Mouse (Mus musculus): ENCODE measurements around the gene Kcnma1. TPM values are rescaled to one million over a fixed set of nuclear protein-coding genes. Genes with fewer than 3 reads are reported as not detected.

Kcnma1 gene
- polyA plus RNA-seq, 1 experiment from 2014 or later, result 1.0 TPM

- Histone ChIP-seq H3K27me3 (ENCODE audit: control insufficient read depth, insufficient read depth, low read depth, low read length) (no peaks in the 10 kb centered on the region), H3K4me1 (replicated peaks; ENCODE audit: control insufficient read depth, insufficient read depth, low read length) (no peaks in the 10 kb centered on the region), H3K9ac (ENCODE audit: low read length) (no peak overlapping the region), H3K9me3 (ENCODE audit: control insufficient read depth, low read length) (no peaks in the 10 kb centered on the region), H3K4me2 (ENCODE audit: low read depth, low read length) (no peak overlapping the region), H3K36me3 (ENCODE audit: control insufficient read depth, insufficient read depth, low read length) (no peaks in the 10 kb centered on the region), H3K27ac (ENCODE audit: low read length) (no peak overlapping the region), H3K4me3 (ENCODE audit: low read length) (no peak overlapping the region)
- WGBS, result 79% methylated on average over 6 of the region's 6 CpGs
- ATAC-seq (ENCODE audit: low read depth), result no peak
Measured at GRCm38 (mm10) chr14:23935016-23935415, 79.3 kb downstream of the Kcnma1 start.

- H3K4me3 ChIP-seq (ENCODE audit: low read length), result no peak overlapping the region
- no peaks in the 10 kb centered on the region for H3K27me3 ChIP-seq (ENCODE audit: control insufficient read depth, insufficient read depth, low read depth, low read length)
- no peak for ATAC-seq (ENCODE audit: low read depth)
- no peaks in the 10 kb centered on the region for H3K9me3 ChIP-seq (ENCODE audit: control insufficient read depth, low read length)
- H3K4me1 ChIP-seq (replicated peaks; ENCODE audit: control insufficient read depth, insufficient read depth, low read length), result no peaks in the 10 kb centered on the region
- no peaks in the 10 kb centered on the region for H3K36me3 ChIP-seq (ENCODE audit: control insufficient read depth, insufficient read depth, low read length)
- no peak overlapping the region for H3K9ac ChIP-seq (ENCODE audit: low read length)
- whole genome bisulfite sequencing, result 49% methylated on average over 6 of the region's 6 CpGs
- no peak overlapping the region for H3K4me2 ChIP-seq (ENCODE audit: low read depth, low read length)
- H3K27ac ChIP-seq (ENCODE audit: low read length), result no peak overlapping the region
Measured at GRCm38 (mm10) chr14:23931671-23932071, 82.6 kb downstream of the Kcnma1 start.

GRCm38 (mm10) chr14:23929168-23929567 is 85.1 kb downstream of the Kcnma1 start:
- Histone ChIP-seq H3K4me2 (ENCODE audit: low read depth, low read length) (no peak overlapping the region), H3K9ac (ENCODE audit: low read length) (no peak overlapping the region), H3K36me3 (ENCODE audit: control insufficient read depth, insufficient read depth, low read length) (no peaks in the 10 kb centered on the region), H3K27ac (ENCODE audit: low read length) (no peak overlapping the region), H3K4me1 (replicated peaks; ENCODE audit: control insufficient read depth, insufficient read depth, low read length) (no peaks in the 10 kb centered on the region), H3K9me3 (ENCODE audit: control insufficient read depth, low read length) (no peaks in the 10 kb centered on the region), H3K27me3 (ENCODE audit: control insufficient read depth, insufficient read depth, low read depth, low read length) (no peaks in the 10 kb centered on the region), H3K4me3 (ENCODE audit: low read length) (no peak overlapping the region)
- 79% methylated on average over 3 of the region's 3 CpGs for WGBS
- no peak for ATAC-seq (ENCODE audit: low read depth)

GRCm38 (mm10) chr14:23923356-23923755 is 90.9 kb downstream of the Kcnma1 start:
- no peaks in the 10 kb centered on the region for H3K36me3 ChIP-seq (ENCODE audit: control insufficient read depth, insufficient read depth, low read length)
- 94% methylated on average over 2 of the region's 2 CpGs for WGBS
- H3K4me1 ChIP-seq (replicated peaks; ENCODE audit: control insufficient read depth, insufficient read depth, low read length), result no peaks in the 10 kb centered on the region
- ATAC-seq (ENCODE audit: low read depth), result no peak
- no peaks in the 10 kb centered on the region; the same call in 1 of the 2 replicates for H3K27me3 ChIP-seq (ENCODE audit: control insufficient read depth, insufficient read depth, low read depth, low read length)
- H3K9ac ChIP-seq (ENCODE audit: low read length), result no peak overlapping the region
- no peak overlapping the region for H3K4me3 ChIP-seq (ENCODE audit: low read length)
- no peak overlapping the region for H3K4me2 ChIP-seq (ENCODE audit: low read depth, low read length)
- no peak overlapping the region for H3K27ac ChIP-seq (ENCODE audit: low read length)
- H3K9me3 ChIP-seq (ENCODE audit: control insufficient read depth, low read length), result no peaks in the 10 kb centered on the region

GRCm38 (mm10) chr14:23922755-23923154 is 91.5 kb downstream of the Kcnma1 start:
- H3K36me3 ChIP-seq (ENCODE audit: control insufficient read depth, insufficient read depth, low read length), result no peaks in the 10 kb centered on the region
- H3K9ac ChIP-seq (ENCODE audit: low read length), result no peak overlapping the region
- H3K9me3 ChIP-seq (ENCODE audit: control insufficient read depth, low read length), result no peaks in the 10 kb centered on the region
- no peak overlapping the region for H3K4me3 ChIP-seq (ENCODE audit: low read length)
- H3K4me1 ChIP-seq (replicated peaks; ENCODE audit: control insufficient read depth, insufficient read depth, low read length), result no peaks in the 10 kb centered on the region
- no peak for ATAC-seq (ENCODE audit: low read depth)
- no peak overlapping the region for H3K4me2 ChIP-seq (ENCODE audit: low read depth, low read length)
- no peak overlapping the region for H3K27ac ChIP-seq (ENCODE audit: low read length)
- WGBS, result 74% methylated on average over 3 of the region's 3 CpGs
- H3K27me3 ChIP-seq (ENCODE audit: control insufficient read depth, insufficient read depth, low read depth, low read length), result no peaks in the 10 kb centered on the region; the same call in 1 of the 2 replicates

- H3K36me3 ChIP-seq (ENCODE audit: control insufficient read depth, insufficient read depth, low read length), result no peaks in the 10 kb centered on the region
- H3K4me3 ChIP-seq (ENCODE audit: low read length), result no peak overlapping the region
- no peak overlapping the region for H3K27ac ChIP-seq (ENCODE audit: low read length)
- no peak overlapping the region for H3K4me2 ChIP-seq (ENCODE audit: low read depth, low read length)
- no peaks in the 10 kb centered on the region for H3K9me3 ChIP-seq (ENCODE audit: control insufficient read depth, low read length)
- H3K4me1 ChIP-seq (replicated peaks; ENCODE audit: control insufficient read depth, insufficient read depth, low read length), result no peaks in the 10 kb centered on the region
- WGBS, result 62% methylated on average over 1 of the region's 1 CpGs
- H3K9ac ChIP-seq (ENCODE audit: low read length), result no peak overlapping the region
- no peaks in the 10 kb centered on the region for H3K27me3 ChIP-seq (ENCODE audit: control insufficient read depth, insufficient read depth, low read depth, low read length)
- no peak for ATAC-seq (ENCODE audit: low read depth)
Measured at GRCm38 (mm10) chr14:23911108-23911629, 103.1 kb downstream of the Kcnma1 start.

GRCm38 (mm10) chr14:23908564-23908963 is 105.7 kb downstream of the Kcnma1 start:
- Histone ChIP-seq H3K9me3 (ENCODE audit: control insufficient read depth, low read length) (no peaks in the 10 kb centered on the region), H3K4me2 (ENCODE audit: low read depth, low read length) (no peak overlapping the region), H3K4me3 (ENCODE audit: low read length) (no peak overlapping the region), H3K9ac (ENCODE audit: low read length) (no peak overlapping the region), H3K27me3 (ENCODE audit: control insufficient read depth, insufficient read depth, low read depth, low read length) (no peaks in the 10 kb centered on the region), H3K27ac (ENCODE audit: low read length) (no peak overlapping the region), H3K36me3 (ENCODE audit: control insufficient read depth, insufficient read depth, low read length) (no peaks in the 10 kb centered on the region), H3K4me1 (replicated peaks; ENCODE audit: control insufficient read depth, insufficient read depth, low read length) (no peaks in the 10 kb centered on the region)
- ATAC-seq (ENCODE audit: low read depth), result no peak
- WGBS, result 51% methylated on average over 5 of the region's 5 CpGs

- Histone ChIP-seq H3K4me1 (replicated peaks; ENCODE audit: control insufficient read depth, insufficient read depth, low read length) (no peaks in the 10 kb centered on the region), H3K4me3 (ENCODE audit: low read length) (no peak overlapping the region), H3K9ac (ENCODE audit: low read length) (no peak overlapping the region), H3K9me3 (ENCODE audit: control insufficient read depth, low read length) (no peaks in the 10 kb centered on the region), H3K36me3 (ENCODE audit: control insufficient read depth, insufficient read depth, low read length) (no peaks in the 10 kb centered on the region), H3K27ac (ENCODE audit: low read length) (no peak overlapping the region), H3K27me3 (ENCODE audit: control insufficient read depth, insufficient read depth, low read depth, low read length) (no peaks in the 10 kb centered on the region), H3K4me2 (ENCODE audit: low read depth, low read length) (no peak overlapping the region)
- WGBS, result 37% methylated on average over 10 of the region's 10 CpGs
- no peak for ATAC-seq (ENCODE audit: low read depth)
Measured at GRCm38 (mm10) chr14:23902636-23903279, 111.5 kb downstream of the Kcnma1 start.

GRCm38 (mm10) chr14:23899462-23899861 is 114.8 kb downstream of the Kcnma1 start:
- 65% methylated on average over 5 of the region's 5 CpGs for WGBS
- no peak overlapping the region for H3K4me3 ChIP-seq (ENCODE audit: low read length)
- no peak for ATAC-seq (ENCODE audit: low read depth)
- H3K9ac ChIP-seq (ENCODE audit: low read length), result no peak overlapping the region
- H3K9me3 ChIP-seq (ENCODE audit: control insufficient read depth, low read length), result no peaks in the 10 kb centered on the region
- no peak overlapping the region for H3K4me2 ChIP-seq (ENCODE audit: low read depth, low read length)
- no peaks in the 10 kb centered on the region for H3K27me3 ChIP-seq (ENCODE audit: control insufficient read depth, insufficient read depth, low read depth, low read length)
- no peaks in the 10 kb centered on the region for H3K4me1 ChIP-seq (replicated peaks; ENCODE audit: control insufficient read depth, insufficient read depth, low read length)
- H3K36me3 ChIP-seq (ENCODE audit: control insufficient read depth, insufficient read depth, low read length), result no peaks in the 10 kb centered on the region
- no peak overlapping the region for H3K27ac ChIP-seq (ENCODE audit: low read length)
